Mouse (Mus musculus) gastrocnemius, adult 8-10 months (tissue): ENCODE data around the gene Arhgap24. TPM values are rescaled to one million over a fixed set of nuclear protein-coding genes. Genes with fewer than 3 reads are reported as not detected.

Experiments used
- DNase-seq, 2 experiments: peaks; one replicate each; pipeline ENCODE4 v3.0.0; 2022; ENCODE audit warnings: low spot score in 2 of 2
- total RNA-seq, 4 experiments: library from RNA; stranded (reverse); gene quantifications; 2 replicates each; pipeline ENCODE4 v1.2.4; 2022

Arhgap24 gene
- total RNA-seq, 4 experiments from 2014 or later, result 12.7 to 16.3 (median 15.9) TPM

DNA sequence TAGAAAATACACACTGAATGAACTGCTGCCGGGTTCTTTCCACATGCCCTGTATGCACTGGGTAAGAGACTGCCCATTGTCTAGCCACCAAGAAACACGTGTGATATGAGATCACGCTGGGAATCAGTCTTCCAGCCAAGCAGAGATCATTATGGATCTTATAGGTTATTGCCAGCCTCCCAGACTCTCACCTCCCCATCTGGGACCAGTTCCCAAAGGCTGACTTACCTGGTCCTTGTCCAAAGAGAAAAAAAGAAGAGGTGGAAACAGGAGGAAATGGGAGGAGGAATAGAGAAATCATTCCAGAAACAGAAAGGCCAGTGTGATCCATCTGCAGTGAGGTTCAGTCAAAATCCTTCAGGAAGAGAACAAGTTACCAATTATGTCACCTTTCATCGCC, 189.0 kb downstream of the Arhgap24 start:
- DNase-seq, result no peak

DNA sequence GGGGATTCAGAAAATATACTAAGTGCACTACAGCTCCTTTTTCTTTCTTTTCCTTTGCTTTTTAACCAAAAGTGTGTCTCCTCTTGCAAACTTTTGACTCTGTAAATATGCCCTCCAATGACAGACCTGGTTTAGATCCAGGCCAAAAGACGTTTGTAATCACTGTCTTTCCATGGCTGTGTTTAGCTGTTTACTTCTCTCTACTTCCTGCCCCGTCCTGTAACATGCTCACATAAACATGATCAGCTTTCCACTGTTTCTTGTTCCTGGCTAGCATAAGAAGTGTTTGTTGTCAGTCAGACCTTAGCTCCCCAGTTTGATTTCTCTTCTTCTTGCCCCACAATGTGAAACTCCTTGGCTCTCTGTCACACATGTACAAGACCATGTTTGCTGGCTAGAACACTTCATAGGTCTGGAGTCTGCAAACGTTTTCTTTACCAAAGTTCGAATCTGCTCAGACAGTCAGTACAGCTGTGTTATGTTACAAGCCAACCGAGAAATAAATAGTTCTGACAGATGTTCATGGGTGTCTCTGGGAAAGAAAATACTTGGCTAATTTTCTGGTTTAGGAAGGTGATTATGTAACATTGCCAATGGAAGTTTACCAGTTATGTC, 189.6 kb downstream of the Arhgap24 start:
- no peak for DNase-seq

GRCm38 (mm10) chr5:102675326-102675725, 194.1 kb downstream of the Arhgap24 start:
- no peak for DNase-seq

- DNase-seq, result no peak
Measured at GRCm38 (mm10) chr5:102677176-102677575, 196.0 kb downstream of the Arhgap24 start.

- peak in 1 of 2 experiments; percentile 29 for DNase-seq
Measured at GRCm38 (mm10) chr5:102687673-102688072, 206.5 kb downstream of the Arhgap24 start.

DNA sequence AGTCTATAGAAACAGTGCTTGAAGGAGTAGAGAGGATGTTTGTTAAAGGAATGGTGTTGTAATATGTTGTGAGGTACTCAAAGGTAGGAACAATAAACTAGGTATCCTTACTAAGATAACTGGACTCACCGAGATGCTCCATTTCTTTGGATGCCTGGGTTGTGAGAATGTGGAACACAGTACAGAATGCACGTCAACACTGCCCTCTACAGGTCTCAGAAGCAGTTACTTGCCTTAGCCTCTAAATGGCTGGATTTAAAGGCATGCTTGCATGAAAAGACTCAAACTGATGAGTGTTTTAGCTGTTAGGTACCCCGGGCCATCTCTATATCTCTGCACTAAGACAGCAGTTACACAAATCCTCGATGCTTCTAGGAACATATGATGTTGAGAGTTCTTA, 211.3 kb downstream of the Arhgap24 start:
- DNase-seq, result peak; percentile 18 to 20

DNA sequence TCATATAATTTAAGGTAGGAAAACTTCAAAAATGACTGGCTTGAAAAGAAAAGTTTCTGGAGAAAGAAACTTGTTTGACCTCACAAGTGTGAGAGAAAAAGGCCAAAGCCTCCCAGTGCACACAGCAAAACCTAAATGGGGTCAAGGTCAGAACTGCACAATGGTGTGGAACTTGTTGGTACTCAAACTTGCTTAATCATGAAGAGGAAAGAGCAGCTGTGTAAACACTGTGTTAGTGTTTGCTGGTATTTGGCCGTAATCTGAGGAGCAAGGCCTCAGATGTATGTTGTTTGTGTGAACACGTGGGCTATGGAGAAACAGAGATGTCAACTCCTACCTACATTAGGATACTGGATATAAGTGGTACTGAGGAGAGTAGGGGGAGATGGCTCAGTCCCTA, 212.0 kb downstream of the Arhgap24 start:
- no peak for DNase-seq

GRCm38 (mm10) chr5:102693871-102694270, 212.7 kb downstream of the Arhgap24 start:
- no peak for DNase-seq

GRCm38 (mm10) chr5:102697784-102698183, 216.6 kb downstream of the Arhgap24 start:
- no peak for DNase-seq

DNA sequence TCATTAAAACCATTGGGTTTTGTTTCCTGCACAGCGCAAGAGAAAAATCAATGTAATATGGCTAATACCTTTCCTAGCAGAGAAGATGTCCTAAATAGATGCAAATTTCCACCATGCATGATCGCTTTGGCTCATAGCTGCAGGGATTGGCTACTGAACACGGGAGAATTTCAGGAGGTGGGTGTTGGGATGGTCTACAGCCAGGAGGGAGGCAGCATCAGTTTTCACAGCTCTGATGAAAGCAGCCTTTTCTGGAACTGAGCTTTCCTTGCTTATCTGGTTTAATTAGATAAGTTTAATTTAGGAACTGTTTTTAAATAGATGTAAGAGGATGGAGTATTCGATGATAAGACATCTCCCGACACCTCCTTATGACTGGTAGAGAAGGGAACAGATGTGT, 217.2 kb downstream of the Arhgap24 start:
- DNase-seq, result no peak

GRCm38 (mm10) chr5:102698891-102699290, 217.7 kb downstream of the Arhgap24 start:
- DNase-seq, result peak in 1 of 2 experiments; percentile 16

- DNase-seq, result no peak
Measured at GRCm38 (mm10) chr5:102702581-102702980, 221.4 kb downstream of the Arhgap24 start.

DNA sequence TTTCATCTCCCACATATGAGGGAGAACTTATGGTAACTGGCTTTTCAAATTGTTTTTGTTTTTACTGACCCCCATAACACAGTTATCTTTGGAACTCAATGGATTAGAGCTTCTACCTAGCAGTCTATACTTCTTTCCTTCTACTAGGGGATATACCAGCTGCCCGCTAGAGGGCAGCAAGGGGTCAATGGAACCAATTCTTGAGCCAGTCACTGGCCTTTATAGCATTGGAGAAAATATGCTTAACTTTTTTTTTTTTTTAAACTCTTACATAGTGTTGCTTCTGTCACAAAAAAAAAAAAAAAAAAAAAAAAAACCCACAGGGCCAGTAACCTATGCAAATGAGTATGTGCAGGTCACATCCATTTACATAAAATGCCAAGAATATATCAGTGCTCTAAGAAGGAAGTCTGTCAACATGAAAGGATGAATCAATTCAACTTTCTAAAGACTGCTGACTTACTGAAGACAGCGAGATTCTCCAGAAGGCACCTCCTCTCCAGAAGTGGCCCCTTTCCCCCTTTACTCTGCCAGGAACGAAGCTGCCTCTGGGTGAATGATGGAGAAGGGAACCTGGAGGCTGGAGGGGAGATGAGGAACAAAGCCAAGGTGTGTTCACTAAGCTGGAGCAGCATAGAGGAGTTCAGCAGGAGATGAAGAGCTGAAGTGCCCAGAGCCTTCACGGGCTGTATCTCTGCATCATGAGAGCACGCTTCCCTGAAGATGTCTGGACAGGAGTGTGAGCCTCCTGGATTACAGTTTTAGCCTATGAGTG, 222.3 kb downstream of the Arhgap24 start:
- DNase-seq, result peak; percentile 20 to 49

DNA sequence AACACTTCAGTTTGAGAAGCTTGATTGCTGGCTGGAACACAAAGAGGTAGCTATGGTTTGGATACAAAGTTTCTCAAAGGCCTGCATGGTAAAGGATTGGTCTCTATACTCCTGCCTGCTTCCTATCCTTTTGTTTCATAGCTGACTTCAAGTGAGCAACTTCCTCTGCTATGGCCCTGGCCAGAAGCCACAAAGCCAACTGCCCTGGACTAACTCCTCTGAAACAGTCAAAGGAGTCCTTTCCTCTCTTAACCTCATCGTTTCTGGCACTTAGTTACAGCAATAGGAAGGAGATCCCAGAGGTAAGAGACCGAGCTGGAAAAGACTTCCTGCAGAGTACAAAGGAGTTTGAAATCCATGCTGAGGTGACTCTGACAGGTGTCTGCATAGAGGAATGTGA, 224.0 kb downstream of the Arhgap24 start:
- no peak for DNase-seq

DNA sequence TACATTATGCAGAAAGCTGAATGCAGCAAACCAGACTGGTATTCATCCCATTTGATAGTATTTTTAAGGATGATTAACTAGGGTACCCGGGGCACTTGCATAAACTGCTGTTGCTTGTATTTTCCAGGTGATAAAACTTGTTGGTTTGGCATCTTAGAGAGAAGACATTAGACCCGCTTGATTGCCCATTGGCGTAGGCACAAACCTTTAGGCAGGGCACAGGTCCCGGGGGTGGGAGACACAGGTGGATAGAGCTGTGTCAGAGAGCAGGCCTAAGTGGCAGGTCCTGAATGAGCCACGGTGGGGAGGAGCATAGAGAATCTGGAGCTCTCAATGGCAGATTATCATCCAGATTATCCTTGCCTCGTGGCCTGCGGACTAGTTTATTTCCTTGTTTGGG, 229.1 kb downstream of the Arhgap24 start:
- no peak for DNase-seq

GRCm38 (mm10) chr5:102719368-102719972, 238.3 kb downstream of the Arhgap24 start:
- DNase-seq, result no peak

- DNase-seq, result no peak
Measured at GRCm38 (mm10) chr5:102723558-102723957, 242.4 kb downstream of the Arhgap24 start.

DNA sequence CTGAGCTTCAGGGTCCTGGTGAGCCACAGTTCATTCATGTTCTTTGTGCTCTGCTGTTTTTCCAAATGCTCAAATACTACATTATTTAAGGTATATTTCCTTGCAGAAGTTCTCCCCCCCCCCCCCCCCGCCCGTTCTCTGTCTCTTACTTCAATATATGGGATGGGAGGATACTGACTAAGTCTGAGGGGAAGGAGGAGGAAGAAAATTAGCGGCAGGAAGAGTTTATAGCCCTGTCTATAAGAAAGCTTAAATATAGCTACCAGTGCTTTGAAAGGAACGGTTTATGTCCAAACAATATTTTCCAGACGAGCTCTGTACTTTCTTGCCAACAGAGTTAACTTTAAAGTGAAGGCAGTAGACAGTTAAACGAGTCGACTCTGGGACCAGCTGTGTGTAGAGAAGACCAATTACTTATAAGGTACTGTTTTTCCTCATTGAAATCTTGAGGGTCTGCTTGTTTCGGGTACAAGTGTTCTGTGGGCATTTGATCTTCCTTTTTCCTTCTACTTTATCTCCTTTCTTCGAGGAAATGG, 243.7 kb downstream of the Arhgap24 start:
- no peak for DNase-seq

DNA sequence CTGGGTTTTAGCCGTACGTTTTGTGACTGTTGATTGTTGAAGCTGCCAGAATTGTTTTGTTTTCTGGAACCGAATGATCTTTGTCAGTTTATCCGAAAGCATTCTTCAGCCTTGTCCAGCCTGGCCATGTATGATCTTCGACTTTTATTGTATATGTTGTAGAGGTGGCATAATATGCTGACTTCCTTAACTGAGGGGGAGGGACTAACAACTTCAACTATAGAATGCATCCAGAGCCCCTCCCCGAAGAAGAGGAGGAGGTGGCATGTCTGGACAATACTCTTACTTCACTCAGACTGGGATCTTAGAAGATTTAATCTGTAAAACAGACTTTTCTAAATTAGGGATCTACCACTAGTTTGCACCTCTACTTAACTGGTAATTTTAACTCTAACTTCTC, 244.2 kb downstream of the Arhgap24 start:
- no peak for DNase-seq

DNA sequence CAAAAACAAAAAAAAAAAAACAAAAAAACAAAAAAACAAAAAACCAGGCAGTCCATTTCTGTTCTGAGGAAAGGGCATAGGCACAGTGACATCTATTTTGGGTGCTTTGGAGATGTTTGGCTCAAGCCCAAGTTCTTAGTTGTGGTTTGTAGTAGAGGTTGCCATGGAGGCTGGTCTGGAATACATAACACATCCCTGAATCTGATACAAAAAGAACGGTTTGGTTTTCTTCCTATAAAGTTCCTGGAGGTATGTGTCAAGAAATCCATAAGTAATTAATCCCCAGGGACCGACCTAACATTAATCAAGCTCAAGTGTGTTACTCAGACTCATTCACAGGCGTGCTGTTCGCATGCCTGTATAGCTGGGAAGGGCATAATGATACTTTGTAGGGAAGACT, 245.8 kb downstream of the Arhgap24 start:
- DNase-seq, result no peak

- no peak for DNase-seq
Measured at GRCm38 (mm10) chr5:102728531-102728930, 247.3 kb downstream of the Arhgap24 start.

GRCm38 (mm10) chr5:102729476-102729875, 248.3 kb downstream of the Arhgap24 start:
- no peak for DNase-seq
